25 mouse cellular contexts compared by ENCODE assay signal in genomic region chr8:107278571-107278970, GRCm38 (mm10). TPM values are rescaled to one million over a fixed set of nuclear protein-coding genes. Genes with fewer than 3 reads are reported as not detected.
DNase-seq lines count a peak whose midpoint lies in the region; ATAC-seq and TF ChIP-seq lines count a peak whose summit lies in the region.
"Had no signal": no experiment of that assay in that cellular context is flagged by ENCODE, and none has a peak within 500 bp of the region (broad histone marks: within the 10 kb centered on the region; RNA-seq: fewer than 3 reads in every experiment).

No protein-coding gene starts in this region.

- no peak for ATAC-seq in heart, embryonic 12.5 days (ENCODE audit: insufficient number of reproducible peaks, low FRiP score)
- ATAC-seq in activated CD4-positive, CD25-positive, alpha-beta regulatory T cell, adult 4 months: no peak
- no peak for ATAC-seq in granulocyte monocyte progenitor cell, adult 5-6 weeks (replicated peaks; ENCODE audit: poor library complexity, severe bottlenecking)
- ATAC-seq: forebrain, embryonic 15.5 days; hindbrain, embryonic 16.5 days; intestine, embryonic 15.5 days; Patski had no signal

- DNase-seq in heart, adult 11 months: peak; percentile 51
- DNase-seq in 3T3-L1 (ENCODE audit: low read depth, low spot score): peak; percentile 40
- DNase-seq in MEL (ENCODE audit: low read depth, low spot score): peak; percentile 30
- DNase-seq: adrenal gland, postnatal 10 days; adrenal gland, postnatal 36 days; B cell, adult 2 months; cerebellum, adult 18-20 months; cerebellum, adult 9-10 months; cerebellum, postnatal 14 days; gastrocnemius, postnatal 25 days; heart, postnatal 10 days; heart, postnatal 36 days; kidney, adult 11 months had no signal

- H3K4me3 ChIP-seq in heart, embryonic 12.5 days: no peak overlapping the region
- H3K4me3 ChIP-seq in MEL (ENCODE audit: control insufficient read depth in 1 of 2, insufficient read depth in 1 of 2, low read depth in 2 of 2, low read length in 2 of 2): no peak overlapping the region
- H3K4me3 ChIP-seq: forebrain, embryonic 10.5 days; forebrain, embryonic 15.5 days; heart, embryonic 15.5 days; hindbrain, embryonic 10.5 days; hindbrain, embryonic 13.5 days; intestine, embryonic 15.5 days had no signal

- H3K4me2 ChIP-seq in heart, embryonic 12.5 days: no peak overlapping the region
- H3K4me2 ChIP-seq: forebrain, embryonic 15.5 days; heart, embryonic 11.5 days; heart, embryonic 15.5 days; hindbrain, embryonic 13.5 days; intestine, embryonic 15.5 days had no signal

- no peaks in the 10 kb centered on the region for H3K27me3 ChIP-seq in heart, embryonic 12.5 days (replicated peaks)
- no peaks in the 10 kb centered on the region for H3K27me3 ChIP-seq in MEL (ENCODE audit: control insufficient read depth in 1 of 2, insufficient read depth in 2 of 2, low read length in 2 of 2)
- H3K27me3 ChIP-seq: forebrain, embryonic 15.5 days; heart, embryonic 15.5 days; hindbrain, embryonic 13.5 days; intestine, embryonic 15.5 days; Patski had no signal

- no peaks in the 10 kb centered on the region for H3K4me1 ChIP-seq in heart, embryonic 12.5 days (replicated peaks)
- peaks cover 2 to 9% of the 10 kb centered on the region in 2 experiments for H3K4me1 ChIP-seq in MEL (ENCODE audit: control insufficient read depth in 1 of 2, insufficient read depth in 2 of 2, low read length in 2 of 2)
- H3K4me1 ChIP-seq: forebrain, embryonic 10.5 days; forebrain, embryonic 15.5 days; heart, embryonic 15.5 days; hindbrain, embryonic 10.5 days; hindbrain, embryonic 13.5 days; intestine, embryonic 15.5 days had no signal

- no peaks in the 10 kb centered on the region for H3K79me2 ChIP-seq in MEL (ENCODE audit: control insufficient read depth, insufficient read depth, low read length, poor library complexity)

- no peak for TF ChIP-seq RAD21 in MEL (IDR thresholded peaks at IDR 0.05; ENCODE audit: low read depth, low read length)

- no peak overlapping the region for H3K27ac ChIP-seq in heart, embryonic 12.5 days (ENCODE audit: poor library complexity, severe bottlenecking)
- H3K27ac ChIP-seq in MEL (ENCODE audit: control insufficient read depth, low read depth, low read length): no peak overlapping the region
- H3K27ac ChIP-seq: forebrain, embryonic 10.5 days; forebrain, embryonic 15.5 days; heart, embryonic 15.5 days; hindbrain, embryonic 10.5 days; hindbrain, embryonic 13.5 days; intestine, embryonic 15.5 days had no signal

- no peak overlapping the region for H3K9ac ChIP-seq in heart, embryonic 12.5 days
- no peak overlapping the region for H3K9ac ChIP-seq in MEL (ENCODE audit: control insufficient read depth, low read depth, low read length, poor library complexity, severe bottlenecking)
- H3K9ac ChIP-seq: forebrain, embryonic 15.5 days; heart, embryonic 15.5 days; hindbrain, embryonic 13.5 days; intestine, embryonic 15.5 days had no signal

- no peaks in the 10 kb centered on the region for H3K36me3 ChIP-seq in heart, embryonic 12.5 days
- H3K36me3 ChIP-seq in MEL (ENCODE audit: control insufficient read depth in 1 of 2, insufficient read depth in 2 of 2, low read length in 2 of 2): peaks cover 0 to 7% of the 10 kb centered on the region in 2 experiments; a peak in 1 of 4 replicates
- H3K36me3 ChIP-seq: forebrain, embryonic 10.5 days; forebrain, embryonic 15.5 days; heart, embryonic 15.5 days; hindbrain, embryonic 10.5 days; hindbrain, embryonic 13.5 days; intestine, embryonic 15.5 days had no signal

- 85% methylated on average over 1 of the region's 1 CpGs for WGBS in heart, embryonic 12.5 days

- TF ChIP-seq EP300 in MEL (IDR thresholded peaks at IDR 0.05; ENCODE audit: low read depth in 1 of 2, low read length in 2 of 2): no peak

- TF ChIP-seq CTCF in MEL (IDR thresholded peaks at IDR 0.05 in 2 of 3, conservative IDR thresholded peaks at IDR 0.05 in 1 of 3; ENCODE audit: control insufficient read depth in 1 of 3, insufficient read depth in 1 of 3, low read depth in 2 of 3, low read length in 3 of 3, poor library complexity in 1 of 3, severe bottlenecking in 1 of 3): no peak

- H3K9me3 ChIP-seq in heart, embryonic 12.5 days (replicated peaks): no peaks in the 10 kb centered on the region
- H3K9me3 ChIP-seq in MEL (replicated peaks; ENCODE audit: insufficient read depth, low read length): no peaks in the 10 kb centered on the region
- H3K9me3 ChIP-seq: forebrain, embryonic 10.5 days; forebrain, embryonic 15.5 days; heart, embryonic 15.5 days; hindbrain, embryonic 10.5 days; hindbrain, embryonic 13.5 days; intestine, embryonic 15.5 days had no signal

- TF ChIP-seq POLR2A in MEL (IDR thresholded peaks at IDR 0.05; ENCODE audit: control insufficient read depth in 1 of 2, insufficient read depth in 1 of 2, low read depth in 1 of 2, low read length in 2 of 2, poor library complexity in 1 of 2): no peak

TF ChIP-seq in MEL, 35 proteins besides CTCF, POLR2A, EP300 and RAD21:
- TF ChIP-seq ELF1 (IDR thresholded peaks at IDR 0.05; ENCODE audit: low read depth, low read length) (no peak), TBP (IDR thresholded peaks at IDR 0.05; ENCODE audit: low read depth, low read length) (no peak), GATA1 (IDR thresholded peaks at IDR 0.05; ENCODE audit: low read depth, low read length) (no peak), ZNF384 (IDR thresholded peaks at IDR 0.05; ENCODE audit: low read depth, low read length) (no peak), NELFE (IDR thresholded peaks at IDR 0.05; ENCODE audit: low read depth, low read length) (no peak)

RNA-seq across cellular contexts. Expression of gene Nfat5, which starts 14.7 kb away (rescaled TPM):
- polyA plus RNA-seq in heart, embryonic 12.5 days (2016; fragmentation: Nextera tagmentation; extraction: Ambion mirVana): 13.1 and 15.1 TPM in 2 replicates
- 4.2 and 5.1 TPM in 2 replicates for total RNA-seq in MEL (2012; rRNA removed)
- 10 to 100 TPM in 1 of 2 experiments, not detected in 1; 11.3 TPM for polyA plus RNA-seq in MEL (2012; ENCODE audit: insufficient read depth in 1 of 2, insufficient read length in 2 of 2, low read depth in 1 of 2, low replicate concordance in 2 of 2, missing spikeins in 1 of 2)
- 10 to 100 TPM; 13.4 to 16.4 TPM for polyA plus RNA-seq in activated CD4-positive, CD25-positive, alpha-beta regulatory T cell, adult 4 months (2017; shearing (Covaris generic))
- total RNA-seq in granulocyte monocyte progenitor cell, adult 5-6 weeks (2014; fragmentation: Nextera tagmentation): 32.0 TPM in 2 replicates
- 15.6 and 27.1 TPM in 2 replicates for total RNA-seq in granulocyte monocyte progenitor cell, adult 5-6 weeks (2017)
